In the genomic region with DNA sequence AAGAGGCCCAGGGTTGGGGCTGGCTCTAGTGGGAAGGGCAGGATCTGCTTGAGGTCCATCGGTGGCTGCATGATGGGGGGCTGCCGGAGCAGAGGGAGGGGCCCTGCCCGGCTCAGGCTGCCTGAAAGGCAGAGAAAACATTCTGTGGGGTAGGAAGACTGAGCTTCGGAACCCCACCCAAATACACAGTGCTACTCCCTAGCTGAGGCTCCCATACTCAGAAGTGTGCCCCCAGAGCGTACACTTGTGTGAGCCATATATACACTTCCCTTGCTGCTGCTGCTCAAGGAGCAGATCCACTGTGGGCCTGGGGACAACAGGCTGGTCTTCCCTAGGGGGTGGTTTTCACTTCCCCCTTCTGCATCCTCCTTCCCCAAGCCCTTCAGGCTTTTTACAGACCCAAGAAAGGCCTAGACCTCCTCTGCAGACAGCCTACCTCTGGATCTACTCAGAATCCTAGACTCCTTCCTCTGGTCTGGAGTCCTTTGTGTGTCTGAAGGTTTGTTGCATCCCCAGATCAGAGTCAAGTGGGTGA, we compare ENCODE assay signal across 10 mouse cellular contexts. TPM values are rescaled to one million over a fixed set of nuclear protein-coding genes. Genes with fewer than 3 reads are reported as not detected.
A peak's percentile ranks its signal among the peaks of the same experiment; 100 is the strongest.
DNase-seq lines count a peak whose midpoint lies in the region; ATAC-seq lines count a peak whose summit lies in the region.
"Had no signal": no experiment of that assay in that cellular context is flagged by ENCODE, and none has a peak within 500 bp of the region (broad histone marks: within the 10 kb centered on the region; RNA-seq: fewer than 3 reads in every experiment).

No protein-coding gene starts in this region.

- H3K36me3 ChIP-seq in heart, embryonic 11.5 days (ENCODE audit: control insufficient read depth, insufficient read depth, low read length), result no peaks in the 10 kb centered on the region
- H3K36me3 ChIP-seq in heart, embryonic 12.5 days, result no peaks in the 10 kb centered on the region
- H3K36me3 ChIP-seq in embryonic facial prominence, embryonic 14.5 days (ENCODE audit: control insufficient read depth, insufficient read depth, low read length), result no peaks in the 10 kb centered on the region
- peaks cover 94% of the 10 kb centered on the region for H3K36me3 ChIP-seq in megakaryocyte, embryonic 14.5 days (replicated peaks; ENCODE audit: low read length)

- peaks cover 6% of the 10 kb centered on the region; the same call in 1 of the 2 replicates for H3K4me1 ChIP-seq in heart, embryonic 11.5 days (ENCODE audit: control insufficient read depth, insufficient read depth, low read length)
- peaks cover 29% of the 10 kb centered on the region for H3K4me1 ChIP-seq in heart, embryonic 12.5 days (replicated peaks)
- H3K4me1 ChIP-seq in embryonic facial prominence, embryonic 14.5 days (ENCODE audit: control insufficient read depth, insufficient read depth, low read length), result peaks cover 22% of the 10 kb centered on the region
- peaks cover 90% of the 10 kb centered on the region for H3K4me1 ChIP-seq in megakaryocyte, embryonic 14.5 days

- no peak overlapping the region for H3K4me2 ChIP-seq in heart, embryonic 11.5 days
- no peak overlapping the region for H3K4me2 ChIP-seq in heart, embryonic 12.5 days
- H3K4me2 ChIP-seq in embryonic facial prominence, embryonic 14.5 days (ENCODE audit: low read depth, low read length), result peak overlapping the region; percentile 2; the same call in 1 of the 2 replicates

- no peaks in the 10 kb centered on the region for H3K9me3 ChIP-seq in heart, embryonic 11.5 days (replicated peaks; ENCODE audit: control insufficient read depth, low read length)
- H3K9me3 ChIP-seq in heart, embryonic 12.5 days (replicated peaks), result no peaks in the 10 kb centered on the region
- no peaks in the 10 kb centered on the region for H3K9me3 ChIP-seq in embryonic facial prominence, embryonic 14.5 days (ENCODE audit: control insufficient read depth, low read length)
- no peaks in the 10 kb centered on the region for H3K9me3 ChIP-seq in megakaryocyte, embryonic 14.5 days

- ATAC-seq in heart, embryonic 11.5 days (replicated peaks; ENCODE audit: insufficient number of reproducible peaks, low FRiP score, low TSS enrichment), result no peak
- no peak; the same call in 1 of the 2 replicates for ATAC-seq in heart, embryonic 12.5 days (ENCODE audit: insufficient number of reproducible peaks, low FRiP score)
- peak; percentile 19; the same call in 1 of the 2 replicates for ATAC-seq in embryonic facial prominence, embryonic 14.5 days (ENCODE audit: low read depth)
- ATAC-seq: CD4-positive, CD25-positive, alpha-beta regulatory T cell, adult 4 months had no signal

- no peak overlapping the region for H3K27ac ChIP-seq in heart, embryonic 11.5 days (ENCODE audit: low read depth, low read length)
- H3K27ac ChIP-seq in heart, embryonic 12.5 days (ENCODE audit: poor library complexity, severe bottlenecking), result no peak overlapping the region
- no peak overlapping the region for H3K27ac ChIP-seq in embryonic facial prominence, embryonic 14.5 days (replicated peaks; ENCODE audit: low read depth, low read length)

- 52% methylated on average over 5 of the region's 5 CpGs for WGBS in heart, embryonic 11.5 days (ENCODE audit: insufficient replicate concordance)
- WGBS in heart, embryonic 12.5 days, result 59% methylated on average over 5 of the region's 5 CpGs
- WGBS in embryonic facial prominence, embryonic 14.5 days, result 56% methylated on average over 5 of the region's 5 CpGs

- no peak overlapping the region for H3K4me3 ChIP-seq in heart, embryonic 11.5 days (ENCODE audit: low read depth, low read length)
- H3K4me3 ChIP-seq in heart, embryonic 12.5 days, result no peak overlapping the region
- no peak overlapping the region for H3K4me3 ChIP-seq in embryonic facial prominence, embryonic 14.5 days (ENCODE audit: low read depth, low read length)
- peak overlapping the region; percentile 64 for H3K4me3 ChIP-seq in megakaryocyte, embryonic 14.5 days (replicated peaks)

- 0 out of 2 replicates have a peak overlapping the region, but pooled peaks have one; percentile 1 for H3K9ac ChIP-seq in heart, embryonic 11.5 days (ENCODE audit: low read depth, low read length)
- H3K9ac ChIP-seq in heart, embryonic 12.5 days, result no peak overlapping the region
- no peak overlapping the region for H3K9ac ChIP-seq in embryonic facial prominence, embryonic 14.5 days (ENCODE audit: low read depth, low read length)

- DNase-seq in B cell, adult 2 months, result peak; percentile 66
- DNase-seq in embryonic facial prominence, embryonic 14.5 days (ENCODE audit: low spot score), result no peak
- no peak for DNase-seq in right cerebral cortex, adult 18-20 months
- DNase-seq in left cerebral cortex, adult 9 months (ENCODE audit: low spot score in 2 of 2), result no peak
- no peak for DNase-seq in kidney, adult 8-10 months
- DNase-seq: cerebellum, adult 9-11 months had no signal

- H3K27me3 ChIP-seq in heart, embryonic 11.5 days (ENCODE audit: control insufficient read depth, insufficient read depth, low read length), result peaks cover 9% of the 10 kb centered on the region
- peaks cover 32% of the 10 kb centered on the region for H3K27me3 ChIP-seq in heart, embryonic 12.5 days (replicated peaks)
- H3K27me3 ChIP-seq in embryonic facial prominence, embryonic 14.5 days (replicated peaks; ENCODE audit: control insufficient read depth, insufficient read depth, low read length), result no peaks in the 10 kb centered on the region
- no peaks in the 10 kb centered on the region for H3K27me3 ChIP-seq in megakaryocyte, embryonic 14.5 days (replicated peaks)

RNA-seq across cellular contexts. Expression of a gene that starts 6.7 kb away (rescaled TPM):
- polyA plus RNA-seq in heart, embryonic 11.5 days (2014; fragmentation: Nextera tagmentation; extraction: Ambion mirVana), result 10.2 and 11.6 TPM in 2 replicates
- polyA plus RNA-seq in heart, embryonic 12.5 days (2016; fragmentation: Nextera tagmentation; extraction: Ambion mirVana), result 9.2 and 10.3 TPM in 2 replicates
- polyA plus RNA-seq in embryonic facial prominence, embryonic 14.5 days (2014; fragmentation: Nextera tagmentation; extraction: Ambion mirVana), result 18.4 and 19.0 TPM in 2 replicates
- 1,319 and 2,156 TPM in 2 replicates for polyA plus RNA-seq in megakaryocyte, embryonic 14.5 days (2012; ENCODE audit: insufficient read depth, low replicate concordance)
- polyA plus RNA-seq: CD4-positive, CD25-positive, alpha-beta regulatory T cell, adult 4 months had no signal

RNA-seq across cellular contexts. Expression of a gene that starts 22.7 kb away (rescaled TPM):
- polyA plus RNA-seq in heart, embryonic 11.5 days (2014; fragmentation: Nextera tagmentation; extraction: Ambion mirVana), result 0.41 and 0.53 TPM in 2 replicates
- polyA plus RNA-seq in heart, embryonic 12.5 days (2016; fragmentation: Nextera tagmentation; extraction: Ambion mirVana), result 0.17 and 0.29 TPM in 2 replicates
- 0.13 and 0.47 TPM in 2 replicates for polyA plus RNA-seq in embryonic facial prominence, embryonic 14.5 days (2014; fragmentation: Nextera tagmentation; extraction: Ambion mirVana)
- 1.00 and 1.6 TPM in 2 replicates for polyA plus RNA-seq in megakaryocyte, embryonic 14.5 days (2012; ENCODE audit: insufficient read depth, low replicate concordance)
- polyA plus RNA-seq: CD4-positive, CD25-positive, alpha-beta regulatory T cell, adult 4 months had no signal

RNA-seq across cellular contexts. Expression of a gene that starts 33.4 kb away (rescaled TPM):
- polyA plus RNA-seq in heart, embryonic 11.5 days (2014; fragmentation: Nextera tagmentation; extraction: Ambion mirVana), result 66.4 and 82.7 TPM in 2 replicates
- polyA plus RNA-seq in heart, embryonic 12.5 days (2016; fragmentation: Nextera tagmentation; extraction: Ambion mirVana), result 111 and 115 TPM in 2 replicates
- polyA plus RNA-seq in embryonic facial prominence, embryonic 14.5 days (2014; fragmentation: Nextera tagmentation; extraction: Ambion mirVana), result 63.4 TPM in 2 replicates
- 20.5 and 26.4 TPM in 2 replicates for polyA plus RNA-seq in megakaryocyte, embryonic 14.5 days (2012; ENCODE audit: insufficient read depth, low replicate concordance)

Comparison
In these comparisons a context has a peak if more than half of its experiments do, and no peak if none do; other contexts are left out.
1. DNase-seq: peak in B cell, adult 2 months (2 of 2); none in embryonic facial prominence, embryonic 14.5 days (single experiment), right cerebral cortex, adult 18-20 months (single experiment), left cerebral cortex, adult 9 months (0 of 2) and kidney, adult 8-10 months (0 of 2).
2. RNA of a gene that starts 6.7 kb away (polyA plus RNA-seq): 1,319 to 2,156 TPM in megakaryocyte, embryonic 14.5 days; 18.4 to 19.0 TPM in embryonic facial prominence, embryonic 14.5 days, 10.2 to 11.6 TPM in heart, embryonic 11.5 days and 9.2 to 10.3 TPM in heart, embryonic 12.5 days; every median in the first group is over 10 times any median in the second.